Mouse (Mus musculus): ENCODE measurements around the gene Metap2.

DNA sequence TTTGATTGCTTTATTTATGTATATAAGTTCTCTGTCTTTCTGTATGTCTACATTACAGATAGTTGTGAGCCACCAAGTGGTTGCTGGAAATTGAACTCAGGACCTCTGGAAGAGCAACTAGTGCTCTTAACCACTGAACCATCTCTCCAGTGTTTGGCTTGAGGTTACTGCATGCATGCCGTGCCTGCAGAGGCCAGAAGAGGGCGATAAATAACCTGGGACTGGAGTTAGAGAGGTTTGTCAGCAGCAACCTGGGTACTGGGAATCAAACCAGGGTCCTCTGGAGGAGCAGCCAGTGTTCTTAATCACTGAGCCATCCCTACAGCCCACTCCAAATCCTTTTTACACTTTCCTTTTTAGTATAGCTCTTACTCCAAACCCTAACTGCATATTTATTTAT, 19.9 kb upstream of the Metap2 start:
- TF ChIP-seq CTCF (IDR thresholded peaks at IDR 0.05; ENCODE audit: borderline replicate concordance, insufficient read depth, low read length) (no peak), POLR2A (IDR thresholded peaks at IDR 0.05; ENCODE audit: low read depth, low read length) (no peak)

Data from embryonic fibroblast, embryonic 13.5 days (primary cell).